Mouse (Mus musculus) ES-E14 (cell line): Measurements from ENCODE around the gene Washc1.

ENCODE experiments used
- CHD2 ChIP-seq: IDR thresholded peaks from 2 replicates; pipeline ENCODE4 v1.6.1; 2014; ENCODE audit warnings: mild to moderate bottlenecking, low read depth, low read length, inconsistent platforms
- MAFK ChIP-seq: IDR thresholded peaks from 2 replicates; pipeline ENCODE4 v1.6.1; 2014; ENCODE audit warnings: mild to moderate bottlenecking, low read depth, low read length, inconsistent platforms; ENCODE audit not compliant: insufficient read depth
- ZC3H11A ChIP-seq: IDR thresholded peaks from 2 replicates; pipeline ENCODE4 v1.6.1; 2012; ENCODE audit warnings: low read depth, mild to moderate bottlenecking, inconsistent platforms, low read length, borderline replicate concordance

GRCm38 (mm10) chr17:66131212-66131611, 19.9 kb downstream of the Washc1 start:
- TF ChIP-seq CHD2 = no peak
- TF ChIP-seq MAFK = no peak
- no peak for TF ChIP-seq ZC3H11A
